Mouse (Mus musculus): ENCODE measurements around the gene Filip1l. TPM values are rescaled to one million over a fixed set of nuclear protein-coding genes. Genes with fewer than 3 reads are reported as not detected.
A peak's percentile ranks its signal among the peaks of the same experiment; 100 is the strongest.

Filip1l gene
- polyA plus RNA-seq, 1 experiment from 2014 or later: 2.2 TPM

- ATAC-seq: no peak
- WGBS: 94% methylated on average over 1 of the region's 1 CpGs
Observed at GRCm38 (mm10) chr16:57575764-57576388, 223.0 kb downstream of the Filip1l start.

GRCm38 (mm10) chr16:57577519-57577918 is 224.6 kb downstream of the Filip1l start:
- Histone ChIP-seq H3K4me1 (ENCODE audit: control insufficient read depth, insufficient read depth, low read length) (no peaks in the 10 kb centered on the region), H3K36me3 (ENCODE audit: control insufficient read depth, insufficient read depth, low read length) (no peaks in the 10 kb centered on the region), H3K27ac (ENCODE audit: low read length) (no peak overlapping the region), H3K9ac (ENCODE audit: low read depth, low read length) (no peak overlapping the region), H3K4me2 (ENCODE audit: low read length) (no peak overlapping the region), H3K4me3 (ENCODE audit: low read depth, low read length) (no peak overlapping the region), H3K27me3 (ENCODE audit: control insufficient read depth, insufficient read depth, low read depth, low read length) (no peaks in the 10 kb centered on the region), H3K9me3 (replicated peaks; ENCODE audit: control insufficient read depth, low read length, poor library complexity, severe bottlenecking) (no peaks in the 10 kb centered on the region)
- no peak for ATAC-seq
- WGBS: 97% methylated on average over 1 of the region's 1 CpGs

More at GRCm38 (mm10) chr16:57575764-57576388, 223.0 kb downstream of the Filip1l start:
- no peaks in the 10 kb centered on the region for H3K36me3 ChIP-seq (ENCODE audit: control insufficient read depth, insufficient read depth, low read length)
- H3K9me3 ChIP-seq (replicated peaks; ENCODE audit: control insufficient read depth, low read length, poor library complexity, severe bottlenecking): no peaks in the 10 kb centered on the region
- H3K27me3 ChIP-seq (ENCODE audit: control insufficient read depth, insufficient read depth, low read depth, low read length): no peaks in the 10 kb centered on the region
- H3K9ac ChIP-seq (ENCODE audit: low read depth, low read length): no peak overlapping the region
- H3K4me1 ChIP-seq (ENCODE audit: control insufficient read depth, insufficient read depth, low read length): no peaks in the 10 kb centered on the region
- H3K4me3 ChIP-seq (ENCODE audit: low read depth, low read length): no peak overlapping the region
- no peak overlapping the region for H3K4me2 ChIP-seq (ENCODE audit: low read length)
- no peak overlapping the region for H3K27ac ChIP-seq (ENCODE audit: low read length)

GRCm38 (mm10) chr16:57580041-57580440 is 227.1 kb downstream of the Filip1l start:
- 81% methylated on average over 7 of the region's 7 CpGs for WGBS
- Histone ChIP-seq H3K27me3 (ENCODE audit: control insufficient read depth, insufficient read depth, low read depth, low read length) (no peaks in the 10 kb centered on the region), H3K9me3 (replicated peaks; ENCODE audit: control insufficient read depth, low read length, poor library complexity, severe bottlenecking) (no peaks in the 10 kb centered on the region), H3K27ac (ENCODE audit: low read length) (no peak overlapping the region), H3K9ac (ENCODE audit: low read depth, low read length) (no peak overlapping the region), H3K4me1 (ENCODE audit: control insufficient read depth, insufficient read depth, low read length) (no peaks in the 10 kb centered on the region), H3K4me3 (ENCODE audit: low read depth, low read length) (no peak overlapping the region), H3K4me2 (ENCODE audit: low read length) (no peak overlapping the region), H3K36me3 (ENCODE audit: control insufficient read depth, insufficient read depth, low read length) (no peaks in the 10 kb centered on the region)
- no peak for ATAC-seq

GRCm38 (mm10) chr16:57582008-57582407 is 229.1 kb downstream of the Filip1l start:
- no peak for ATAC-seq
- Histone ChIP-seq H3K36me3 (ENCODE audit: control insufficient read depth, insufficient read depth, low read length) (no peaks in the 10 kb centered on the region), H3K9ac (ENCODE audit: low read depth, low read length) (no peak overlapping the region), H3K27me3 (ENCODE audit: control insufficient read depth, insufficient read depth, low read depth, low read length) (no peaks in the 10 kb centered on the region), H3K4me1 (ENCODE audit: control insufficient read depth, insufficient read depth, low read length) (no peaks in the 10 kb centered on the region), H3K9me3 (replicated peaks; ENCODE audit: control insufficient read depth, low read length, poor library complexity, severe bottlenecking) (no peaks in the 10 kb centered on the region), H3K4me3 (ENCODE audit: low read depth, low read length) (no peak overlapping the region), H3K27ac (ENCODE audit: low read length) (no peak overlapping the region), H3K4me2 (ENCODE audit: low read length) (no peak overlapping the region)
- 90% methylated on average over 2 of the region's 2 CpGs for WGBS

GRCm38 (mm10) chr16:57585201-57585600 is 232.3 kb downstream of the Filip1l start:
- no peak for ATAC-seq
- 77% methylated on average over 3 of the region's 3 CpGs for WGBS

GRCm38 (mm10) chr16:57593422-57594157 is 240.7 kb downstream of the Filip1l start:
- H3K27me3 ChIP-seq (ENCODE audit: control insufficient read depth, insufficient read depth, low read depth, low read length): no peaks in the 10 kb centered on the region
- H3K4me1 ChIP-seq (ENCODE audit: control insufficient read depth, insufficient read depth, low read length): no peaks in the 10 kb centered on the region
- H3K4me3 ChIP-seq (ENCODE audit: low read depth, low read length): no peak overlapping the region
- no peaks in the 10 kb centered on the region for H3K36me3 ChIP-seq (ENCODE audit: control insufficient read depth, insufficient read depth, low read length)
- H3K27ac ChIP-seq (ENCODE audit: low read length): no peak overlapping the region
- WGBS: 39% methylated on average over 7 of the region's 7 CpGs
- H3K9me3 ChIP-seq (replicated peaks; ENCODE audit: control insufficient read depth, low read length, poor library complexity, severe bottlenecking): no peaks in the 10 kb centered on the region
- peak; percentile 71 for ATAC-seq
- no peak overlapping the region for H3K4me2 ChIP-seq (ENCODE audit: low read length)
- peak overlapping the region; percentile 21; the same call in 1 of the 2 replicates for H3K9ac ChIP-seq (ENCODE audit: low read depth, low read length)

More at GRCm38 (mm10) chr16:57585201-57585600, 232.3 kb downstream of the Filip1l start:
- Histone ChIP-seq H3K4me3 (ENCODE audit: low read depth, low read length) (no peak overlapping the region), H3K4me1 (ENCODE audit: control insufficient read depth, insufficient read depth, low read length) (no peaks in the 10 kb centered on the region), H3K9me3 (replicated peaks; ENCODE audit: control insufficient read depth, low read length, poor library complexity, severe bottlenecking) (no peaks in the 10 kb centered on the region), H3K9ac (ENCODE audit: low read depth, low read length) (no peak overlapping the region), H3K4me2 (ENCODE audit: low read length) (no peak overlapping the region), H3K27me3 (ENCODE audit: control insufficient read depth, insufficient read depth, low read depth, low read length) (no peaks in the 10 kb centered on the region), H3K36me3 (ENCODE audit: control insufficient read depth, insufficient read depth, low read length) (no peaks in the 10 kb centered on the region), H3K27ac (ENCODE audit: low read length) (no peak overlapping the region)

- Histone ChIP-seq H3K4me3 (ENCODE audit: low read depth, low read length) (no peak overlapping the region), H3K9ac (ENCODE audit: low read depth, low read length) (no peak overlapping the region), H3K4me1 (ENCODE audit: control insufficient read depth, insufficient read depth, low read length) (no peaks in the 10 kb centered on the region), H3K27me3 (ENCODE audit: control insufficient read depth, insufficient read depth, low read depth, low read length) (no peaks in the 10 kb centered on the region), H3K36me3 (ENCODE audit: control insufficient read depth, insufficient read depth, low read length) (no peaks in the 10 kb centered on the region), H3K4me2 (ENCODE audit: low read length) (no peak overlapping the region), H3K9me3 (replicated peaks; ENCODE audit: control insufficient read depth, low read length, poor library complexity, severe bottlenecking) (no peaks in the 10 kb centered on the region), H3K27ac (ENCODE audit: low read length) (no peak overlapping the region)
- WGBS: 89% methylated on average over 4 of the region's 4 CpGs
- no peak for ATAC-seq
Observed at GRCm38 (mm10) chr16:57597295-57597957, 244.5 kb downstream of the Filip1l start.

- H3K9me3 ChIP-seq (replicated peaks; ENCODE audit: control insufficient read depth, low read length, poor library complexity, severe bottlenecking): no peaks in the 10 kb centered on the region
- no peaks in the 10 kb centered on the region for H3K4me1 ChIP-seq (ENCODE audit: control insufficient read depth, insufficient read depth, low read length)
- no peak for ATAC-seq
- H3K27ac ChIP-seq (ENCODE audit: low read length): no peak overlapping the region
- H3K4me3 ChIP-seq (ENCODE audit: low read depth, low read length): no peak overlapping the region
- H3K4me2 ChIP-seq (ENCODE audit: low read length): no peak overlapping the region
- no peaks in the 10 kb centered on the region for H3K36me3 ChIP-seq (ENCODE audit: control insufficient read depth, insufficient read depth, low read length)
- no peaks in the 10 kb centered on the region for H3K27me3 ChIP-seq (ENCODE audit: control insufficient read depth, insufficient read depth, low read depth, low read length)
- no peak overlapping the region for H3K9ac ChIP-seq (ENCODE audit: low read depth, low read length)
Observed at GRCm38 (mm10) chr16:57601031-57601430, 248.1 kb downstream of the Filip1l start.
